Mouse (Mus musculus) embryonic facial prominence, embryonic 10.5 days (tissue): Measurements from ENCODE around the gene D930048N14Rik. TPM values are rescaled to one million over a fixed set of nuclear protein-coding genes. Genes with fewer than 3 reads are reported as not detected.
"Not testable (repeated sequence)": the region's sequence is repeated elsewhere in the genome, so short reads cannot be mapped to it uniquely, and the experiment has no call there.

Experiments used
- DNase-seq: peaks from one replicate; pipeline ENCODE4 v3.0.0-alpha.2; 2017; ENCODE audit warnings: low spot score
- H3K27ac ChIP-seq: fragments of 300-500 bp; sonication (generic); replicated peaks from 2 replicates; pipeline ENCODE4 v1.5.1; 2016; ENCODE audit warnings: mild to moderate bottlenecking
- H3K27me3 ChIP-seq: fragments of 300-500 bp; sonication (generic); replicated peaks from 2 replicates; pipeline ENCODE4 v1.6.1; 2016; ENCODE audit warnings: low read depth, mild to moderate bottlenecking; ENCODE audit not compliant: poor library complexity, severe bottlenecking
- H3K36me3 ChIP-seq: fragments of 300-500 bp; sonication (generic); replicated peaks from 2 replicates; pipeline ENCODE4 v1.6.1; 2016; ENCODE audit warnings: mild to moderate bottlenecking, moderate library complexity
- H3K4me1 ChIP-seq: fragments of 300-500 bp; sonication (generic); 2 replicates; pipeline ENCODE4 v1.6.1; 2016
- H3K4me3 ChIP-seq: fragments of 300-500 bp; sonication (generic); 2 replicates; pipeline ENCODE4 v1.5.1; 2016; ENCODE audit warnings: mild to moderate bottlenecking, moderate library complexity
- H3K9me3 ChIP-seq: fragments of 300-500 bp; sonication (generic); 2 replicates; pipeline ENCODE4 v1.6.1; 2016; ENCODE audit warnings: mild to moderate bottlenecking
- WGBS: fragments of 180-500 bp; shearing (Covaris S2); methylation state at CpG from one replicate; pipeline ENCODE4 v1.1.7; 2016; 5-methylcytosine and 5-hydroxymethylcytosine counted together
- polyA plus RNA-seq: library from polyadenylated mRNA; unstranded; fragments of >200 nt; fragmentation: Nextera tagmentation; extraction: Ambion mirVana; gene quantifications from 2 replicates; pipeline ENCODE4 v1.2.1, GENCODE M21; 2016

The D930048N14Rik gene
- polyA plus RNA-seq, 1 experiment from 2014 or later = 2.4 TPM

GRCm38 (mm10) chr11:51617693-51618092, 33.1 kb upstream of the D930048N14Rik start:
- Histone ChIP-seq H3K4me3 (no peak overlapping the region), H3K9me3 (no peaks in the 10 kb centered on the region), H3K27me3 (no peaks in the 10 kb centered on the region), H3K36me3 (peaks cover 19% of the 10 kb centered on the region), H3K4me1 (peaks cover 33% of the 10 kb centered on the region), H3K27ac (no peak overlapping the region)
- 7% methylated on average over 4 of the region's 4 CpGs for WGBS
- peak; percentile 66 for DNase-seq

GRCm38 (mm10) chr11:51618894-51619408, 31.8 kb upstream of the D930048N14Rik start:
- H3K27me3 ChIP-seq = no peaks in the 10 kb centered on the region
- peaks cover 33% of the 10 kb centered on the region for H3K4me1 ChIP-seq
- peaks cover 32% of the 10 kb centered on the region for H3K36me3 ChIP-seq
- H3K27ac ChIP-seq = peak overlapping the region; percentile 88
- 53% methylated on average over 8 of the region's 8 CpGs for WGBS
- no peaks in the 10 kb centered on the region for H3K9me3 ChIP-seq
- H3K4me3 ChIP-seq = peak overlapping the region; percentile 92
- no peak for DNase-seq

GRCm38 (mm10) chr11:51619409-51620060, 31.2 kb upstream of the D930048N14Rik start, which contains the start of gene Nhp2:
Gene Nhp2 (plus strand): TSS chr11:51619735.
- WGBS = under 1% methylated on average over 51 of the region's 51 CpGs
- peaks cover 31% of the 10 kb centered on the region for H3K4me1 ChIP-seq
- H3K9me3 ChIP-seq = no peaks in the 10 kb centered on the region
- peak; percentile 95 for DNase-seq
- peaks cover 38% of the 10 kb centered on the region for H3K36me3 ChIP-seq
- H3K27me3 ChIP-seq = no peaks in the 10 kb centered on the region
- H3K4me3 ChIP-seq = peak within 1 kb of the TSS; percentile 92
- H3K27ac ChIP-seq = peak within 1 kb of the TSS; percentile 88

GRCm38 (mm10) chr11:51620084-51620483, 30.7 kb upstream of the D930048N14Rik start:
- H3K36me3 ChIP-seq = peaks cover 43% of the 10 kb centered on the region
- H3K27ac ChIP-seq = peak overlapping the region; percentile 88
- H3K4me3 ChIP-seq = peak overlapping the region; percentile 92
- peaks cover 26% of the 10 kb centered on the region for H3K4me1 ChIP-seq
- no peak for DNase-seq
- H3K27me3 ChIP-seq = no peaks in the 10 kb centered on the region
- 2% methylated on average over 11 of the region's 11 CpGs for WGBS
- H3K9me3 ChIP-seq = no peaks in the 10 kb centered on the region

GRCm38 (mm10) chr11:51621776-51622175, 29.0 kb upstream of the D930048N14Rik start:
- no peak overlapping the region for H3K27ac ChIP-seq
- peaks cover 60% of the 10 kb centered on the region for H3K36me3 ChIP-seq
- peaks cover 16% of the 10 kb centered on the region for H3K4me1 ChIP-seq
- H3K9me3 ChIP-seq = no peaks in the 10 kb centered on the region
- no peak for DNase-seq
- peak overlapping the region; percentile 92 for H3K4me3 ChIP-seq
- WGBS = 96% methylated on average over 2 of the region's 2 CpGs
- no peaks in the 10 kb centered on the region for H3K27me3 ChIP-seq

- no peak overlapping the region for H3K27ac ChIP-seq
- H3K9me3 ChIP-seq = no peaks in the 10 kb centered on the region
- 91% methylated on average over 7 of the region's 7 CpGs for WGBS
- H3K4me1 ChIP-seq = peaks cover 16% of the 10 kb centered on the region
- H3K27me3 ChIP-seq = no peaks in the 10 kb centered on the region
- H3K36me3 ChIP-seq = peaks cover 73% of the 10 kb centered on the region
- H3K4me3 ChIP-seq = no peak overlapping the region
- DNase-seq = no peak
Observed at GRCm38 (mm10) chr11:51622971-51623491, 27.7 kb upstream of the D930048N14Rik start.

DNA sequence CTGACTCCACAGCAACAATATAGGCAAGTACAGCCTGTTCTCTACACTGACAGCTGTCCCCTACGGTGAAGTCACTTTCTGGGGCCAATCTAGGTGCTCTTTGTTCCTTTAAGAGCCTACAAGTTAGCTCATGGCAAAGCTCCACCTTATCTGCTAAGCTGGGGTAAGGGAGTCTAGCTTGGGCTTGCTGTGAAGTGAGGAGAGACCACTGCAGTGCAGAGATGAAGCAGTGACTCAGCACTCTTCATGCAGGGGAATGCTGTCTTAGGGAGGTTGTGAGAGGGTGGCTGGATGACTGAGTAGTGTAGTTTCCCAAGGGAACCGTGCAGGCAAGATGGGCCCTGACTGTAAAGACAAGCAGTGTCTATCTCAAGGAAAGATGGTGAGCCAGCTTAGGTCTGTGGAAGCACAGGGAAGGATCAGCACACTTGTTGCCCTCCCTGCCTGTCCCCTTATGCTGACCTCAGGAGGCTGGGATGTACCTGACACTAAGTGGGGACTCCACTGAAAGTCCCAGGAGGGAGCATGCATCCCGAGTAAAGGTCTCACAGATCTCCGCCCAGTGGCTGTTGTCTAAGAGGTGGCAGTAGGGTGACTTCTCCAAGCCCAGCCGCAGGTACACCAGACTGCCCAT, 25.4 kb upstream of the D930048N14Rik start:
- Histone ChIP-seq H3K36me3 (peaks cover 88% of the 10 kb centered on the region), H3K4me3 (no peak overlapping the region), H3K9me3 (no peaks in the 10 kb centered on the region), H3K27ac (no peak overlapping the region), H3K27me3 (no peaks in the 10 kb centered on the region), H3K4me1 (peaks cover 13% of the 10 kb centered on the region)
- no peak for DNase-seq
- WGBS = 82% methylated on average over 5 of the region's 5 CpGs

- no peaks in the 10 kb centered on the region for H3K9me3 ChIP-seq
- no peaks in the 10 kb centered on the region for H3K27me3 ChIP-seq
- H3K27ac ChIP-seq = no peak overlapping the region
- 89% methylated on average over 9 of the region's 9 CpGs for WGBS
- H3K36me3 ChIP-seq = peaks cover 71% of the 10 kb centered on the region
- H3K4me1 ChIP-seq = no peaks in the 10 kb centered on the region
- DNase-seq = no peak
- H3K4me3 ChIP-seq = no peak overlapping the region
Observed at GRCm38 (mm10) chr11:51627425-51627824, 23.3 kb upstream of the D930048N14Rik start.

- Histone ChIP-seq H3K4me3 (no peak overlapping the region), H3K27me3 (no peaks in the 10 kb centered on the region), H3K9me3 (no peaks in the 10 kb centered on the region), H3K4me1 (no peaks in the 10 kb centered on the region), H3K36me3 (peaks cover 66% of the 10 kb centered on the region), H3K27ac (no peak overlapping the region)
- WGBS = 91% methylated on average over 8 of the region's 8 CpGs
- DNase-seq = no peak
Observed at GRCm38 (mm10) chr11:51627907-51628306, 22.8 kb upstream of the D930048N14Rik start.

DNA sequence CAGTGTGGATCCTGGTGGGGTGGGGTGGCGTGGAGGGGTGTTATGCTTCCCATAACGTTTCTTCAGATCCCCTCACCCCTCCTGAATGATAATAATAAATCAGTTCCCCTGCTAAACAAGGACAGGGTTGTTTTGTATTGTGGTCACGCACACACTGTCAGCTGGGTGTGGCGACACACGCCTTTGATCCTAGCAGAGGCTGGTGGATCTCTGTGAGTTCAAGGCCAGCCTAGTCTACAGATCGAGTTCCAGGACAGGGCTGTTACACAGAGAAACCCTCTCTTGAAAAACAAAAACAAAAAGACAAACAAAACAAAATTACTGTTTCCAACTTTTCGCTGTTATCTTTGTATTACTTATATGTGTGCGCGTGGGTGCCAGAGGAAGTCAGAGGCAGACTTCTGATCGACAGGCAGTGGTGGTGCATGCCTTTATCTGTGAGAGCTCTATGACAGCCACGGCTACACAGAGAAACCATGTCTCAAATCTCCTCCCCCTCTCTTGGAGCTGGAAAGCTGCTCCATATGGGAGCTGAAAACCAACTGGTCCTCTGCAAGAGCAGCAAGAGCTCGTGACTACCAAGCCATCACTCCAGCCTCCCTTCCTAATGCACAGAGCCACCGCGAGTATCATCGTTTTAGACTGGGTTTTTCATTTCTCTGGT, 21.0 kb upstream of the D930048N14Rik start:
- no peak for DNase-seq
- H3K4me1 ChIP-seq = peaks cover 1% of the 10 kb centered on the region; the same call in 1 of the 2 replicates
- no peaks in the 10 kb centered on the region for H3K27me3 ChIP-seq
- H3K4me3 ChIP-seq = no peak overlapping the region
- H3K27ac ChIP-seq = no peak overlapping the region
- peaks cover 53% of the 10 kb centered on the region for H3K36me3 ChIP-seq
- H3K9me3 ChIP-seq = no peaks in the 10 kb centered on the region
- WGBS = 86% methylated on average over 15 of the region's 15 CpGs

DNA sequence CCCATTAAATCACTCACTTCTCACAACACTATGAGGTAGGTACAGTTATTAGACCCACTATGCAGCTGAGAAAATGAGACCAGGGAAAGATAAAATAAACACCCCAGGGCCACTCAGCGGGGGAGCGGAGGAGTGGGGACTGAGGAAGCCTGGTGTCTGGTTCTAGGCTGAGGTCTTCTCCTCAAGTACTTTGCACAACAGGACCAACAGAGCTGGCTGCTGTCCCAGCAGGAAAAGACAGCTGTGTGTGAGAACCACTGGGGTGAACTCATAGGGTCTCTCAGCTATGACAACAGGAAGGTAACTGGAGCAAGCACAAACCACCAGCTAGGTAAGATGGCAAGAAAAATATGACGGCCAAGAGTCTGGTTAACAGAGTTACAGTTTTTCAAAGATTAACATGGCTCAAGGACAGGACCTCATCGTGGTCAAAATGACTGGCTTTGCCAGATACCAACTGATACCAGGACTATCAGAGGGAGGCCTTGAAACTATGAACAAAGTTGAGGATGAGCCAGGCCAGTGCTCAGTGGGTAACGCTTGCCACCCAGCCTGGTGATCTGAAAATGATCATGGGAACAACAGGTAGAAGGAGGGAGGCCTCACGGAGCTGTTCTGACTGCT, 18.5 kb upstream of the D930048N14Rik start:
- no peak overlapping the region for H3K27ac ChIP-seq
- H3K36me3 ChIP-seq = peaks cover 28% of the 10 kb centered on the region
- H3K27me3 ChIP-seq = no peaks in the 10 kb centered on the region
- no peak for DNase-seq
- 90% methylated on average over 6 of the region's 6 CpGs for WGBS
- H3K4me3 ChIP-seq = no peak overlapping the region
- H3K9me3 ChIP-seq = no peaks in the 10 kb centered on the region
- peaks cover 18% of the 10 kb centered on the region for H3K4me1 ChIP-seq

DNA sequence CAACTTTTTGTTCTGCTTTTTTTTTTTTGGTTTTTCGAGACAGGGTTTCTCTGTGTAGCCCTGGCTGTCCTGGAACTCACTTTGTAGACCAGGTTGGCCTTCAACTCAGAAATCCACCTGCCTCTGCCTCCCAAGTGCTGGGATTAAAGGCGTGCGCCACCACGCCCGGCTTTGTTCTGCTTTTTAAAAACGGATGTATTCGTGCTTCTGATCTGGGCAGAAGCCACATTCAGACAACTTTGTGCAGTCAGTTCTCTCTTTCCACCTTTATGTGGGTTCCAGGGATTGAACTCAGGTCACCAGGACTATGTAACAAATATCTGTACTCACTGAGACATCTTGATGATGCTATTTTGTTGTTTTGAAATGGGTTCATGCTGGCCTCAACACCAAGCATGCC, 17.6 kb upstream of the D930048N14Rik start:
- Histone ChIP-seq H3K36me3 (peaks cover 20% of the 10 kb centered on the region), H3K4me1 (peaks cover 26% of the 10 kb centered on the region)
- H3K9me3 ChIP-seq, DNase-seq, H3K4me3 ChIP-seq, H3K27me3 ChIP-seq, H3K27ac ChIP-seq: not testable (repeated sequence)
- WGBS = 94% methylated on average over 7 of the region's 7 CpGs
